Mouse (Mus musculus) hindbrain, embryonic 15.5 days (tissue): ENCODE results near the gene Sumo1. TPM values are rescaled to one million over a fixed set of nuclear protein-coding genes. Genes with fewer than 3 reads are reported as not detected.

Experiments
- ATAC-seq: fragments of 200-750 bp; cut with Nextera tagmentation; 2 replicates; pipeline ENCODE4 v1.8.0; 2017; ENCODE audit warnings: low read depth, moderate number of reproducible peaks, moderate TSS enrichment; ENCODE audit not compliant: low FRiP score
- H3K27ac ChIP-seq: fragments of 300-500 bp; sonication (generic); replicated peaks from 2 replicates; pipeline ENCODE4 v1.5.1; 2015; ENCODE audit warnings: mild to moderate bottlenecking, inconsistent platforms
- H3K27me3 ChIP-seq: fragments of 300-500 bp; sonication (generic); 2 replicates; pipeline ENCODE4 v1.6.1; 2015; ENCODE audit warnings: control low read depth, inconsistent platforms
- H3K36me3 ChIP-seq: fragments of 300-500 bp; sonication (generic); 2 replicates; pipeline ENCODE4 v1.6.1; 2015; ENCODE audit warnings: control low read depth, inconsistent platforms
- H3K4me1 ChIP-seq: fragments of 300-500 bp; sonication (generic); replicated peaks from 2 replicates; pipeline ENCODE4 v1.6.1; 2015; ENCODE audit warnings: control low read depth, inconsistent platforms
- H3K4me2 ChIP-seq: fragments of 300-500 bp; sonication (generic); 2 replicates; pipeline ENCODE4 v1.6.1; 2015; ENCODE audit warnings: moderate library complexity, mild to moderate bottlenecking, inconsistent platforms
- H3K4me3 ChIP-seq: fragments of 300-500 bp; sonication (generic); 2 replicates; pipeline ENCODE4 v1.5.1; 2015; ENCODE audit warnings: mild to moderate bottlenecking, inconsistent platforms
- H3K9ac ChIP-seq: fragments of 300-500 bp; sonication (generic); 2 replicates; pipeline ENCODE4 v1.6.1; 2015; ENCODE audit warnings: inconsistent platforms
- H3K9me3 ChIP-seq: fragments of 300-500 bp; sonication (generic); 2 replicates; pipeline ENCODE4 v1.6.1; 2016; ENCODE audit warnings: control low read depth, inconsistent platforms
- WGBS: fragments of 180-500 bp; shearing (Covaris S2); methylation state at CpG from one replicate; pipeline ENCODE4 v1.1.7; 2015; 5-methylcytosine and 5-hydroxymethylcytosine counted together
- polyA plus RNA-seq: library from polyadenylated mRNA; unstranded; fragments of >200 nt; fragmentation: Nextera tagmentation; extraction: Ambion mirVana; gene quantifications from 2 replicates; pipeline ENCODE4 v1.2.1, GENCODE M21; 2015

Sumo1 gene
- polyA plus RNA-seq, 1 experiment from 2014 or later: 312 TPM

DNA sequence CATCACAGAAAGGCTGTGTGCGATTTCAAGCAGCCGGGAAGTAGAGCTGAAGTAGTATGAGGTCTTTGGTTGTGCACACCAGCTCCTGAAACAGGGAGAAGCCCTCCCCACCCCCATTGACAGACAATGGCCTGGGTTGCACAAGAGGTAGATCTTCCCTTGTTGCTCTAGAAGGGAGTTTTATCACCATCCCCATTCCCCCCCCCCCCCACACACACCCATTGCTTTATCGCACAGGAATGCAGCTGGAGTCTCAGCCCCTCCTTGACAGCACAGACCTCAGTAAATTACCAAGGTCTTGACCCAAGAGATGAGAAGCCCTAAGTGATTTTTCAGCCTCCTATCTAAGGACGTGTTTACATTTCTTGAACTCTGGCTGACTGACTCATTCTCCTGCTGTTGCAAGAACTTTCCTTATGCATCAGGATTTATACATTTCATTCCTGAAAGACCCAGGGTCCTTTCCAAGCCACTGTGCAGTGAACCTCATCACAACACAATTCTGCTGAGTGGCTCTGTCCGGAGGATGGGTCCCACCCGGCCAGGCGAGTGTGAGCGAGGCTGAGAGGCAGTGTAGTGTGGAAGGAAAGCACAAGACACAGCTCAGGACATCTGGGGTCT is 90.4 kb downstream of the Sumo1 start:
- WGBS: 58% methylated on average over 8 of the region's 8 CpGs
- H3K27me3 ChIP-seq: no peaks in the 10 kb centered on the region
- ATAC-seq: no peak
- no peak overlapping the region for H3K9ac ChIP-seq
- no peak overlapping the region for H3K4me2 ChIP-seq
- no peak overlapping the region for H3K27ac ChIP-seq
- H3K9me3 ChIP-seq: no peaks in the 10 kb centered on the region
- no peaks in the 10 kb centered on the region for H3K36me3 ChIP-seq
- H3K4me3 ChIP-seq: no peak overlapping the region
- peaks cover 6% of the 10 kb centered on the region for H3K4me1 ChIP-seq

DNA sequence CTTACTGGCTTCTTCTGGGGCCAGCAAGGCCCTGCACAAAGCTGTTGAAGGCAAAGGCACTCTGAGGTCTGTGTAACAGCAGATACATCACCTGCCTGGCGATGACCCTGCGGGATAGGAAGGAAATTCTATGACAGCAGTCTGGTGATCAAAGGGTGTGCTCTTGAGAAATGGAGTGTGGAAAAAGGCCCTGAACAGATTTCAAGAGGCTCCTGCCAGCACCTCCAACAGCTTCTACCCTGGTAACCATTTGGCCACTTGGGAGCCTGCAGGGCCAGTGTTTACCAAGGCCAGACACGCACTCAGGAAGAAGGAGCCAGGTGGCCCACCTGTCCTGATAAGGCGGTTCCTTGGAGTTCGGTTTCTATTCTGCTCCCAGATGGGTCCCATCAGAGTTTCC is 91.3 kb downstream of the Sumo1 start:
- WGBS: 71% methylated on average over 5 of the region's 5 CpGs
- Histone ChIP-seq H3K36me3 (no peaks in the 10 kb centered on the region), H3K9ac (no peak overlapping the region), H3K27me3 (no peaks in the 10 kb centered on the region), H3K4me2 (no peak overlapping the region), H3K4me1 (peaks cover 2% of the 10 kb centered on the region; the same call in 1 of the 2 replicates), H3K27ac (no peak overlapping the region), H3K4me3 (no peak overlapping the region), H3K9me3 (no peaks in the 10 kb centered on the region)
- ATAC-seq: no peak

DNA sequence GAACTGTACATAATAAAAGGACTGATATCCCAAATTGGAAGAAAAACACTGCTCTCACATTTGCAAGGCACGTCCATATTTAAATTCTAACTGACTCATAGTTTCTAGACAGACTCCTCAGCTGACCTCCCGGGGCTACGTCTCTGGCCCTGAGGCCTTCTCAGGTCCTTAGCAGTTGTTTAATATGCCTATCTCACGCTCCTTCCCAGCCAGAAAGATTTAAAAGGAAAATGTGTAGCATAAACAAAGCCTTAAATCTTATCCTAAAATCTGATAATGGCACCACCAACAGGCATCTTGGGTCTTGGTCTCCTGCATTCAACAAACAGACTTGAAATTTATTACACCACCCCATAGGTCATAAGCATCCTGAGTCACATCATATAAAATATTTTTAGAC is 91.9 kb downstream of the Sumo1 start:
- Histone ChIP-seq H3K27me3 (no peaks in the 10 kb centered on the region), H3K4me1 (peaks cover 8% of the 10 kb centered on the region), H3K4me2 (no peak overlapping the region), H3K9me3 (no peaks in the 10 kb centered on the region), H3K9ac (no peak overlapping the region), H3K4me3 (no peak overlapping the region), H3K27ac (no peak overlapping the region), H3K36me3 (no peaks in the 10 kb centered on the region)
- WGBS: 79% methylated on average over 4 of the region's 4 CpGs
- ATAC-seq: no peak

DNA sequence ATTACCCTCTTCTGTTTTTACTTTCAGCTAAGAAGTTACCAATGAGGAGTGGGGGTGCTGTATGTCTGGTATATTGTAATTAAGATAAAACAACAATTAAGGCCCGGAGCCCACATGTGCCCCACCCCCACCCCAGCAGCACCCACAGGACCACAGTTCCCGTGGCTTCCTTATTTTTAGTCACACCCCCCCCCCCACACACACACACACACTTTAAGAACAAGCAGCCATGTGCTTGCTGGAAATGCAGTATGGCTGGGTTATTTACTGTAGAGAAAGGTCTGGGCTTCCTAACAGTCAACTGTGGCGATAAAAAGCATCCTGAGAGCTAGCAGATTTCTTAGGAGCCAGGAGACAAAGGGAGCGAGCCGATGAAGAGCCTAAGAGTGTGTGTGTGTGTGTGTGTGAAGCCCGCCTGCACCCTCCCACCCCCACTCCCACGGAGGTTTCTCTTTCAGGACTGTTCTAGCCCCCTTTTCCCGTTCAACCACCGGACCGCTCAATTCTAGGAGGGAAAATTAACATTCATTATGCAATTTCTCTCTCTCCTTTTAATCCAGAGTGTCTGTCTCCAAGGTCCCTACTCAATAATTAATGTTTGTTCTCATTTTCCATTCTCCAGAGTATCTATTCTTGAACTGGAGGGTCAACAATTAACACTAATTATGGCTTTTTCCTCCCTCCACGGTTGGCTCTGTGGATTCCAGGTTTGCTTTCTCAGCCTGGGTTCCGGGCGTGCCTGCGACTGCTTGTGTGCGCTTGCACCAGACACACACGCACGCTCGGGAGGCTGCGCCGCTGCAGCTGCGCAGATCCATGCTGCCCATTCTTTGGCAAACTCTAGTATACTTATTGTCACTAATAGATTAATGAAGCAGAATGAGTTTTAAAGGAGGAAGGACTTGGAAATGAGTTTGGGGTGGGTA is 96.1 kb downstream of the Sumo1 start:
- Histone ChIP-seq H3K27me3 (no peaks in the 10 kb centered on the region), H3K27ac (peak overlapping the region; percentile 77), H3K4me1 (peaks cover 10% of the 10 kb centered on the region), H3K4me2 (peak overlapping the region; percentile 64), H3K36me3 (no peaks in the 10 kb centered on the region), H3K4me3 (peak overlapping the region; percentile 32), H3K9ac (peak overlapping the region; percentile 43), H3K9me3 (no peaks in the 10 kb centered on the region)
- 20% methylated on average over 21 of the region's 21 CpGs for WGBS
- peak; percentile 93 for ATAC-seq

DNA sequence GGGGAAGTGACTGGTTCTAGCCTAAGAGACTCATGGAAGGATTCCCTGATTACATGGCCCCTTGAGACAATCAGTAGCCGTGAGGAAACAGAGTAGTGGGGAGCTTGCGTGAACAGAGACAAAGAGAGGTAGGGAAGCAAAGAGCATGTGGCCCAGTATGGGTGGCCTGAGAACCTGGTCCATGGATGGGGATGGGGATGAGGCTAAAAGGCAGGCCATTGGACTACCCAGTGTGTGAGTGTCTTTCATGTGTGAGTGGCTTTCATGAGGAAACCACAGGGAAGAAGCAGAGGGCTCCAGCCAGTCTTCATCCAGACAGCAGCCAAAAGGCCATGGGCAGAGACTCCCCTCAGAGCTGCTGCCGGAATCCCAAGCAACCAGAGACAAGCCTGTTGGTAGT is 96.8 kb downstream of the Sumo1 start:
- Histone ChIP-seq H3K27ac (peak overlapping the region; percentile 77), H3K4me2 (peak overlapping the region; percentile 64; the same call in 1 of the 2 replicates), H3K4me3 (no peak overlapping the region), H3K4me1 (peaks cover 10% of the 10 kb centered on the region), H3K9me3 (no peaks in the 10 kb centered on the region), H3K27me3 (no peaks in the 10 kb centered on the region), H3K36me3 (no peaks in the 10 kb centered on the region), H3K9ac (no peak overlapping the region; the same call in 1 of the 2 replicates)
- 44% methylated on average over 3 of the region's 3 CpGs for whole genome bisulfite sequencing
- peak; percentile 20; the same call in 1 of the 2 replicates for ATAC-seq

DNA sequence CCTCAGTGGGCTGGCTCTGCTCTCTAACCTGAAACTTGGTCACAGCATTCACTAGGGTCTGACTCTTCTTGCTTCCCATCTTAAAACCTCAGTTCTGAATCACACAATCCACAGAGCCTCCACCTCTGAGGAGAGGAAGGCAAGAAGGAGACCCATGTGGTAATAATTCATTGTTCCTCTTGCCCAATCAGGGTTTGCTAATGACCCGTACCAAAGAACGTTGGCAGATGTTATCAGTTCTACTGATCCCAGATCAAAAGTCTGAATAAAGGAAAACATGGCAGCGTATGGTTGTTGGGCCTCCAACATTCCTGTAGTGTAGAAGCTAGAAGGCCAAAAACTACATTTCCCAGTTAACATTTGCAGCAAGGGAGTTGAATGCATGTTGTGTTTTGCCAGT is 99.1 kb downstream of the Sumo1 start:
- WGBS: 90% methylated on average over 3 of the region's 3 CpGs
- no peak overlapping the region for H3K27ac ChIP-seq
- no peak for ATAC-seq

DNA sequence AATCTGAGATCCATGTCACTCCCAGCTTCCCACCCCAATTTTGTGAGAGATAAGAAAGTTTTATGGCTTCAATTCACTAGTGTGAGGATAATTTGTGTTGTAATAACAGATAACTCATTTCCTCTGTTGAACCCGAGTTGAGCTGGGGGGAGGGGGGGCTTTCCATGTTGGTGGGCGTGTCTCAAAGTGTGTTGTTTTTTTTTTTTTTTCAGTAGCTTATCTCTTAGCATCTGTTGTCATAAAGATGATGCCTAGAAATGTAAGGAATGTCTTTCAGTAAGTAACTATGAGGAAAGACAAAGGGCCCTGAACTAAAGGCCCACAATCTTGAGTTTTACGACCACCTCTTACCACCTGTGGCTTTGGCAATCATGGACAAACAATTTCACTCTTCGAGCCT is 99.9 kb downstream of the Sumo1 start:
- H3K27me3 ChIP-seq: no peaks in the 10 kb centered on the region
- no peak overlapping the region for H3K4me2 ChIP-seq
- H3K36me3 ChIP-seq: no peaks in the 10 kb centered on the region
- no peak overlapping the region for H3K9ac ChIP-seq
- no peak overlapping the region for H3K27ac ChIP-seq
- H3K4me3 ChIP-seq: no peak overlapping the region
- WGBS: 78% methylated on average over 4 of the region's 4 CpGs
- H3K9me3 ChIP-seq: no peaks in the 10 kb centered on the region
- H3K4me1 ChIP-seq: peaks cover 14% of the 10 kb centered on the region
- no peak for ATAC-seq

More for the DNA sequence above, 99.1 kb downstream of the Sumo1 start:
- H3K36me3 ChIP-seq: no peaks in the 10 kb centered on the region
- no peaks in the 10 kb centered on the region for H3K27me3 ChIP-seq
- peaks cover 11% of the 10 kb centered on the region for H3K4me1 ChIP-seq
- no peak overlapping the region for H3K4me3 ChIP-seq
- H3K9me3 ChIP-seq: no peaks in the 10 kb centered on the region
- H3K4me2 ChIP-seq: no peak overlapping the region
- H3K9ac ChIP-seq: no peak overlapping the region

DNA sequence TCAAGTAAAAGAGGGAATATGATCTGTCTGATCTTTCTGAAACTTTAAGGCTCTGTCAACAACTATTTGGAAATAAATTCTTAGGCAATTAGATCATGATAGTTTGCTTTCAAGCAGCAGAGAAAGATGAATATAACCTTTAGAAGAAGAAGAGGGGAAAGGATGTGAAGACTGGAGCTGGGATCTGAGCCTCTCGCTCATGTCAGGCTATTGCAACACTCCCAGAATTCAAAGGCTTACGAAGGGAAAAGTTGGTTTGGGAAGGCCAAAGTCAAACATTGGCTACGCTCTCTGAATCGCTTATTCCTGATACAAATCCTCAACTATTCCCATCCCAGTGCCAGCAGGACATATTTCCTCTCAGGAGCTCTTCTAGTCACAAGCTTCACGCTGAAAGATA is 101.3 kb downstream of the Sumo1 start:
- peaks cover 12% of the 10 kb centered on the region for H3K4me1 ChIP-seq
- no peak overlapping the region for H3K4me2 ChIP-seq
- no peaks in the 10 kb centered on the region for H3K9me3 ChIP-seq

DNA sequence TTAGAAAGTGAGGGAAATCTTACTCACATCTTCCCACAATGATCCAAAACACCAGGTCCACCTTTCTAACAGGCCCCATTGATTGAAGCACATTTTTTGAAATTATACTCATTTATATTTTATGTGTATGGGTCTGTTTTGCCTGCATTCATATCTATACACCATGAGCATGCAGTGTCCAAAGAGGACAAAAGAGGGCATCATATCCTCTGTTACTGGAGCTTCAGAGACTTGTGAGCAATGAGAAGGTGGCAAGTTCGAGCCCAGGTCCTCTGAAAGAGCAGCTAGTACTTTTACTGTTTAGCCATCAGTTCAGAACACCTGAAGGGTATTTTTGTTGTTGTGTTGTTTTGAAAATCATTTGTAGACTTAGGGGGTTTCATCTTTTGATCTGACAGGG is 102.4 kb downstream of the Sumo1 start:
- Histone ChIP-seq H3K9ac (no peak overlapping the region), H3K9me3 (no peaks in the 10 kb centered on the region), H3K36me3 (no peaks in the 10 kb centered on the region), H3K4me3 (no peak overlapping the region), H3K4me1 (0 out of 2 replicates have a peak, but pooled peaks cover 4% of the 10 kb centered on the region), H3K27me3 (no peaks in the 10 kb centered on the region), H3K4me2 (no peak overlapping the region), H3K27ac (no peak overlapping the region)
- WGBS: 95% methylated on average over 1 of the region's 1 CpGs
- no peak for ATAC-seq

More for the DNA sequence above, 101.3 kb downstream of the Sumo1 start:
- Histone ChIP-seq H3K4me3 (no peak overlapping the region), H3K9ac (no peak overlapping the region), H3K27me3 (no peaks in the 10 kb centered on the region), H3K27ac (no peak overlapping the region), H3K36me3 (no peaks in the 10 kb centered on the region)
- WGBS: 93% methylated on average over 5 of the region's 5 CpGs
- no peak for ATAC-seq

DNA sequence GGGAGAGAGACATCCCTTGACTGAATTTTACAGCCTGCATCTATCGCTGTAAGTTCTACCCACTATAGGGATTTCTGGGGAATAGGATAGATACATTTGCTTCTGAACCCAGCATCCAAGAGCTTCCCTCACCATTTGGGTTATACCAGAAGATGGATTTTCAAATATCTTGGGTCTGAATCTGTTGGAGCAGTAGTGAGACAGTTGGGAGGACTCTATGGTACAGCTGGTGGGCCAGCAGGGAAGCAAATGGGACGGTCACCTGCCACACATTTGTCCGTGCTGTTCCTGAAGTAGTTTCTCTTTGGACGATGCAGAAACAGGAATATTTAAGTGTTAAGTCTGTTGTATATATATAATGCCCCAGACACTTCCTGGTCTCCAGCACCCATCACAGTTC is 103.1 kb downstream of the Sumo1 start:
- Histone ChIP-seq H3K4me3 (no peak overlapping the region), H3K4me2 (no peak overlapping the region), H3K9ac (no peak overlapping the region), H3K36me3 (no peaks in the 10 kb centered on the region), H3K27ac (no peak overlapping the region; the same call in 1 of the 2 replicates), H3K9me3 (no peaks in the 10 kb centered on the region), H3K4me1 (0 out of 2 replicates have a peak, but pooled peaks cover 4% of the 10 kb centered on the region), H3K27me3 (no peaks in the 10 kb centered on the region)
- no peak for ATAC-seq
- WGBS: 88% methylated on average over 4 of the region's 4 CpGs

DNA sequence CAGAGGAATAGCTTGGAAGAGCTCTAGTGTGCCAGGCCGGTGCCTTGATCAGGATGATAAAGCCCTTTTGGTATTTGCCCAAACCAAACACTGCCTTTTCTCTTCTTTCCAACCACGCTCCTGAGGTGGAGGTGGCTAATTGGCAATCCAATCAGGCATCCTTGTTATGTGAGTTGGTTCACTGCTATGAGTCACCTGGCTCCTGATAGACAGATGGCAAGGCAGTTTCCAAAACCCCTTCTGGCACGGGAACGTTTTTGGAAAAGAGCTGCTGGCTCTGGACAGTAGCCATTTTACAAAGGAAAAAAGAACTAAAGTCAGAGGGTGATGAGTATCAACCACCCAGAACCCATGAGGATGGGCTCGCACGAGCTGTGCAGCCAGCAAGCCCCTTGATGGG is 103.7 kb downstream of the Sumo1 start:
- Histone ChIP-seq H3K9me3 (no peaks in the 10 kb centered on the region), H3K27me3 (no peaks in the 10 kb centered on the region), H3K4me1 (0 out of 2 replicates have a peak, but pooled peaks cover 4% of the 10 kb centered on the region), H3K36me3 (no peaks in the 10 kb centered on the region), H3K4me3 (no peak overlapping the region), H3K4me2 (no peak overlapping the region), H3K9ac (no peak overlapping the region), H3K27ac (no peak overlapping the region; the same call in 1 of the 2 replicates)
- no peak for ATAC-seq
- WGBS: 62% methylated on average over 6 of the region's 6 CpGs

DNA sequence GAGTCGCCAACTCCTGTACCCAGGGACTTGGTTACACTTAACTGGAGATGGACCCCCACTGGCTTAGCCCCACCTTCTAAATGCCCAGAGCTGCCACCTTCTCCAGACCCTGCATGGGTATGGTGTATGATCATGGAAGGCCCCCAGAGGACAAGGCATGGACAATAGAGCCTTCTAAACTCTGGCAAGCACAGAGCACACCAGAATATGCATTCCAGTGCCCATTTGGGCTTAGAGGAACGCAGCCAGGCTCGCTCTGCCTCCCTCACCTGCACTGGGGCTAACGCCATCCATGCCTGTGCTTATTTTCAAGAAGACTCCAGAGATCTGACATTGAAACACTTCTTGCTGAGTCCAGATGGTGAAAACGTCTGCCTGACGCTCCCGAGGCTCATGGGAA is 104.4 kb downstream of the Sumo1 start:
- Histone ChIP-seq H3K9ac (no peak overlapping the region), H3K36me3 (no peaks in the 10 kb centered on the region), H3K9me3 (no peaks in the 10 kb centered on the region), H3K4me1 (0 out of 2 replicates have a peak, but pooled peaks cover 4% of the 10 kb centered on the region), H3K27me3 (no peaks in the 10 kb centered on the region), H3K27ac (no peak overlapping the region), H3K4me2 (no peak overlapping the region), H3K4me3 (no peak overlapping the region)
- WGBS: 82% methylated on average over 7 of the region's 7 CpGs
- ATAC-seq: no peak
